In the genomic region with DNA sequence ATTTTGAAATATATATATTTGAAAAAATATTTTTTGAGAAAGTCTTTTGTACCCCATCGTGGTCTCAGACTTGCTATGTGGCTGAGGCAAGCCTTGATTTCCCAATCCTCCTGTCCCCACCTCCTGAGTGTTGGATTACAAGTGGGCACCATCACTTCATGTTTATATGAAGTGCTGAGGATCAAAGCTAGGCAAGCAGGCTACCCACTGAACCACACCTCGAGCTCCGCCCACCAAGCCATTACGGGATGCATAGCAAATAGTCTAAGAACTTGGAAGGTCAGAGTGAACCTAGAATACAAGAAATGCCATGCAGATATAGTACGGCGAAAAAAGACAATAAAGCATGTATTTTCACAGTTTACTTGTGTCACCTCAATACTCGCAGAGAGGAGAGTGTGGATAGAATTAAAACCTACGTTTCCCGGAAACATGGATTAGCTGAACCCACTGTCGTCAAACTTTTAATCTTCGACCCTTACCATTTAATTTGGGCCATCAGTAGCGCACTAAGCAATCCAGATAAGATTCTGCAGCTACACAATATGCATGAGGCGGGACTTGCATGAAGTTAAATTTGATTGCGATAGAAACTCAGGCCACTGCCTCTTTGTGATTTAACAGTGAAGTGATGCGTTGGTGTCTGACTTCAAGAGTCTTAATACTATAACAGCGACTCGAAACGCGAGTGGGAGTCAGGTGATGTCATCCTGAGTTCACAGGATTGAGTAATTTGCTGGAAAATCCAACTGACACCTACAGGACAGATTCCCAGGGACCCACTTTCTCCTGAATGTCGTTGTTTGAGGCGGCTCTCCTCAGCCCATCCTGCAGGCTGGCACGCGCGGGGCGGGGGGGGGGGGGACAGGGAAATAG, we compare ENCODE assay signal across 8 mouse cellular contexts. TPM values are rescaled to one million over a fixed set of nuclear protein-coding genes. Genes with fewer than 3 reads are reported as not detected.
DNase-seq lines count a peak whose midpoint lies in the region; ATAC-seq lines count a peak whose summit lies in the region.

No protein-coding gene starts in this region.

- H3K4me2 ChIP-seq in heart, embryonic 11.5 days = peak overlapping the region; percentile 66
- H3K4me2 ChIP-seq in hindbrain, embryonic 15.5 days = peak overlapping the region; percentile 68

- peak overlapping the region; percentile 96 for H3K9ac ChIP-seq in heart, embryonic 11.5 days (ENCODE audit: low read depth, low read length)
- peak overlapping the region; percentile 73 for H3K9ac ChIP-seq in hindbrain, embryonic 15.5 days

- H3K9me3 ChIP-seq in heart, embryonic 11.5 days (replicated peaks; ENCODE audit: control insufficient read depth, low read length) = no peaks in the 10 kb centered on the region
- H3K9me3 ChIP-seq in hindbrain, embryonic 15.5 days = no peaks in the 10 kb centered on the region

- 0 out of 2 replicates have a peak, but pooled peaks have one; percentile 6 for ATAC-seq in heart, embryonic 11.5 days (replicated peaks; ENCODE audit: insufficient number of reproducible peaks, low FRiP score, low TSS enrichment)
- no peak for ATAC-seq in hindbrain, embryonic 15.5 days (ENCODE audit: low FRiP score, low read depth)

- peak overlapping the region; percentile 88 for H3K4me3 ChIP-seq in heart, embryonic 11.5 days (ENCODE audit: low read depth, low read length)
- peak overlapping the region; percentile 78 for H3K4me3 ChIP-seq in hindbrain, embryonic 15.5 days
- peak overlapping the region; percentile 54 for H3K4me3 ChIP-seq in macrophage (ENCODE audit: inconsistent target)

- no peak for DNase-seq in heart, postnatal 10 days
- peak; percentile 44 for DNase-seq in MN1 (ENCODE audit: low spot score)
- DNase-seq in urinary bladder, adult 18-20 months (ENCODE audit: low spot score in 2 of 2) = no peak
- DNase-seq in gastrocnemius, adult 8-10 months (ENCODE audit: low spot score in 2 of 2) = no peak
- DNase-seq in gastrocnemius, postnatal 25 days = no peak

- 13% methylated on average over 25 of the region's 25 CpGs for WGBS in heart, embryonic 11.5 days (ENCODE audit: insufficient replicate concordance)
- WGBS in hindbrain, embryonic 15.5 days = 14% methylated on average over 23 of the region's 25 CpGs
- 24% methylated on average over 21 of the region's 25 CpGs for WGBS in macrophage (ENCODE audit: missing documents)

- no peaks in the 10 kb centered on the region for H3K27me3 ChIP-seq in heart, embryonic 11.5 days (ENCODE audit: control insufficient read depth, insufficient read depth, low read length)
- no peaks in the 10 kb centered on the region for H3K27me3 ChIP-seq in hindbrain, embryonic 15.5 days

- no peaks in the 10 kb centered on the region for H3K36me3 ChIP-seq in heart, embryonic 11.5 days (ENCODE audit: control insufficient read depth, insufficient read depth, low read length)
- no peaks in the 10 kb centered on the region for H3K36me3 ChIP-seq in hindbrain, embryonic 15.5 days
- H3K36me3 ChIP-seq in macrophage (ENCODE audit: inconsistent target) = no peaks in the 10 kb centered on the region

- intact Hi-C loops in heart, postnatal 10 days (cut with DNase I) = loop anchor here (5.0 kb wide), 1 partner anchor 55 kb away; no protein-coding TSS in a partner anchor

- H3K79me2 ChIP-seq in macrophage (ENCODE audit: inconsistent target) = no peaks in the 10 kb centered on the region

- no peak overlapping the region for H3K27ac ChIP-seq in heart, embryonic 11.5 days (ENCODE audit: low read depth, low read length)
- no peak overlapping the region for H3K27ac ChIP-seq in hindbrain, embryonic 15.5 days (replicated peaks)
- no peak overlapping the region for H3K27ac ChIP-seq in macrophage

- peaks cover 23% of the 10 kb centered on the region for H3K4me1 ChIP-seq in heart, embryonic 11.5 days (ENCODE audit: control insufficient read depth, insufficient read depth, low read length)
- peaks cover 17% of the 10 kb centered on the region for H3K4me1 ChIP-seq in hindbrain, embryonic 15.5 days (replicated peaks)

RNA-seq across cellular contexts. Expression of gene Syne2, which starts 0.7 kb away (rescaled TPM):
- 45.2 and 64.1 TPM in 2 replicates for polyA plus RNA-seq in heart, embryonic 11.5 days (2014; fragmentation: Nextera tagmentation; extraction: Ambion mirVana)
- total RNA-seq in heart, postnatal 10 days (2021) = 10 to 100 TPM; 55.8 to 59.1 TPM
- polyA plus RNA-seq in hindbrain, embryonic 15.5 days (2015; fragmentation: Nextera tagmentation; extraction: Ambion mirVana) = 46.2 and 55.0 TPM in 2 replicates
- total RNA-seq in macrophage (2018; cell fraction: chromatin; rRNA removed) = 100 to 1,000 TPM in 1 of 26 experiments, 10 to 100 TPM in 17, 1 to 10 TPM in 8; 4.3 to 113 (median 20.7) TPM
- total RNA-seq in macrophage (2018; cell fraction: cytosol; rRNA removed) = 1 to 10 TPM in 16 of 26 experiments, under 1 TPM in 10; 0.55 to 4.6 (median 1.6) TPM
- total RNA-seq in macrophage (2018; cell fraction: nucleus; rRNA removed) = 10 to 100 TPM in 8 of 26 experiments, 1 to 10 TPM in 18; 1.3 to 47.4 (median 7.2) TPM
- 0.91 to 2.7 TPM (median 1.3 TPM) in 3 replicates for polyA plus RNA-seq in macrophage (2018)
- total RNA-seq in gastrocnemius, adult 8-10 months (2022) = 10 to 100 TPM; 12.3 to 15.0 (median 13.9) TPM
- total RNA-seq in gastrocnemius, postnatal 25 days (2021) = 10 to 100 TPM; 13.2 to 13.5 TPM
